Mouse (Mus musculus): ENCODE data around the gene Erc2. TPM values are rescaled to one million over a fixed set of nuclear protein-coding genes. Genes with fewer than 3 reads are reported as not detected.

The Erc2 gene
- polyA plus RNA-seq, 1 experiment from 2014 or later, result 36.0 TPM

GRCm38 (mm10) chr14:28457428-28457827, 835.2 kb downstream of the Erc2 start:
- no peak overlapping the region for H3K9ac ChIP-seq (replicated peaks)
- H3K4me1 ChIP-seq, result no peaks in the 10 kb centered on the region
- no peak for ATAC-seq (ENCODE audit: low FRiP score, low read depth)
- H3K4me2 ChIP-seq (replicated peaks), result no peak overlapping the region
- no peak overlapping the region for H3K4me3 ChIP-seq
- H3K27ac ChIP-seq (replicated peaks), result no peak overlapping the region
- WGBS, result 91% methylated on average over 3 of the region's 3 CpGs
- H3K36me3 ChIP-seq, result no peaks in the 10 kb centered on the region
- H3K9me3 ChIP-seq, result no peaks in the 10 kb centered on the region
- H3K27me3 ChIP-seq, result peaks cover 42% of the 10 kb centered on the region

DNA sequence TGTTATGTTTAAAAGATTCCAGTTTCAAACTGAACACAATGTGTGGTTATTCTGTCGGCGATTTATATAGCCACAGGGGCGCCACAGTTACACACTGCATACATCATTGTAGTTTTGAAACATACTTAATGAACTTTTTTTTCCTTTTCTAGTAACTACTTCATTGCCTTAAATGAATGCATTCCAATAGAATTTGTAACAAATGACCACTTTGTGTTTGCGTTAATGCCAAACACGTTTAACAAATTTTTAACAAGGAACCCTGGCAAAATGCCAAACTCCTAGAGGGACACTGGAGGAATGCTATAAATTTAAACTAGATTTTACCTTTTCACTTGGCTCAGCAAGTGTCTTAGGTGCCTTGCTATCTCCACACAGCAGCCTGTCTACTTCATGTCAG, 845.7 kb downstream of the Erc2 start:
- Histone ChIP-seq H3K27ac (replicated peaks) (no peak overlapping the region), H3K4me1 (peaks cover 6% of the 10 kb centered on the region), H3K4me3 (no peak overlapping the region), H3K36me3 (no peaks in the 10 kb centered on the region), H3K4me2 (replicated peaks) (no peak overlapping the region), H3K9me3 (no peaks in the 10 kb centered on the region), H3K27me3 (peaks cover 21% of the 10 kb centered on the region; the same call in 1 of the 2 replicates), H3K9ac (replicated peaks) (no peak overlapping the region)
- ATAC-seq (ENCODE audit: low FRiP score, low read depth), result no peak
- 84% methylated on average over 5 of the region's 5 CpGs for WGBS

DNA sequence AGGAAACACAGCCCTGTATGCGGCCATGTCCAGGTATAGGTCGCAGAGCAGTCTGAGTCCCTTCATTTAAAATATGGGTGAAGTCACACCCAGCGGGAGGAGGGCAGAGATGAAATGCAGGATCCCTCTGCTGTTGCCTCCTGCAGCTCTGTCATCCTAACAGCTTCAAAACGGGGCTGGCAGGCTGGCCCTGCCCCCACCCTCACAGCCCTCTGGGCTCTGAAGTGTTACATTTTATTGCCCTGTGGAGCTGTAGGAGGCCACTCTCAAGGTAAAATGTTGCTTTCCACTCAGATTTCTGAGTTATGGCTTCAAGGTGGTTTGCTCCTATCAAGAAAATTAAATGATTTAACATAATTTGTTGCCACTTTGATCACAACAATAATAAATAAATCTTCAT, 847.5 kb downstream of the Erc2 start:
- Histone ChIP-seq H3K36me3 (no peaks in the 10 kb centered on the region), H3K27me3 (peaks cover 22% of the 10 kb centered on the region; the same call in 1 of the 2 replicates), H3K4me3 (no peak overlapping the region), H3K4me1 (peaks cover 6% of the 10 kb centered on the region), H3K9me3 (no peaks in the 10 kb centered on the region), H3K4me2 (replicated peaks) (no peak overlapping the region), H3K9ac (replicated peaks) (no peak overlapping the region), H3K27ac (replicated peaks) (no peak overlapping the region)
- no peak for ATAC-seq (ENCODE audit: low FRiP score, low read depth)
- WGBS, result 32% methylated on average over 4 of the region's 4 CpGs

DNA sequence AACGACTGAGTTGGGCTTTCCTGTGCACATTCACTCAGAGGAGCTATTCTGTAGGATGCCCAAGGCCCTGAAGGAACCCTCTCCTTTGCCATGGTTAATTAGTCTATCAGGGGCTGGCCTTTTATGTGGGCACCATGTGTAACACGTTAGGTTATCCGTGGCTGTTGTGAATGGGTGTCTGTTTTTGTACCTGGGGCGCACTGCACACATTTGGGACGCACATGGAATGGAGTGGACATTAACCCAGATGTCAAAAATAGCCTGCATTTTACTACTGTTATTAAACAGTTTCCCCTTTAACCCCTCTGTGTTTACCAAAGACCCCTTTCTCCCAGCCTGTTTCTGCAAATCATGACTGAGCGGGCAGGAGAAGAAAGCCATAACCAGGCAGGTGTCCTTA, 848.0 kb downstream of the Erc2 start:
- H3K9me3 ChIP-seq, result no peaks in the 10 kb centered on the region
- H3K4me3 ChIP-seq, result no peak overlapping the region
- no peaks in the 10 kb centered on the region for H3K36me3 ChIP-seq
- WGBS, result 75% methylated on average over 6 of the region's 6 CpGs
- ATAC-seq (ENCODE audit: low FRiP score, low read depth), result no peak
- H3K27ac ChIP-seq (replicated peaks), result no peak overlapping the region
- peaks cover 22% of the 10 kb centered on the region; the same call in 1 of the 2 replicates for H3K27me3 ChIP-seq
- peaks cover 9% of the 10 kb centered on the region for H3K4me1 ChIP-seq
- H3K9ac ChIP-seq (replicated peaks), result no peak overlapping the region
- no peak overlapping the region for H3K4me2 ChIP-seq (replicated peaks)

DNA sequence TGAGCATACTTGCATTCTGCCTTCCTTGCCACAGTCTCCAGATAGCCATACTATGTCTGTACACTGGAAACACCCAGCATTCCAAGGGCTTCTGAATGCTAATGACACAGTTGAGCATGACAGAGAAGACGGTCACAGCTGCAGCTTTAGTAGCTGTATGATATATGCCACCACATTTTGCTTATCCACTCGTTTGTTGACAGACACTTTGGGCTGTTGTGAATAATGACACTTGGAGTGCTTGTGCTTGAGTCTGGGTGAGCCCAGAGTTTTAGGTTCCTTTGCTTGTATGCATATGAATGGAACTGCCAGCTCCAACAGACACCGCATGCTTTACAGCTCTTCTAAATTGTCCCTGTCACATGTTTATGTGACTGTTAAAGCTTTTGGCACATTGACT, 852.8 kb downstream of the Erc2 start:
- WGBS, result 29% methylated on average over 3 of the region's 3 CpGs

GRCm38 (mm10) chr14:28475421-28475820, 853.2 kb downstream of the Erc2 start:
- ATAC-seq (ENCODE audit: low FRiP score, low read depth), result no peak
- Histone ChIP-seq H3K4me3 (no peak overlapping the region), H3K4me2 (replicated peaks) (peak overlapping the region; percentile 20), H3K4me1 (peaks cover 9% of the 10 kb centered on the region), H3K9ac (replicated peaks) (no peak overlapping the region), H3K36me3 (no peaks in the 10 kb centered on the region), H3K27me3 (peaks cover 22% of the 10 kb centered on the region), H3K9me3 (no peaks in the 10 kb centered on the region), H3K27ac (replicated peaks) (no peak overlapping the region)
- 30% methylated on average over 7 of the region's 7 CpGs for WGBS

More for the DNA sequence above, 852.8 kb downstream of the Erc2 start:
- H3K4me1 ChIP-seq, result peaks cover 9% of the 10 kb centered on the region
- H3K27ac ChIP-seq (replicated peaks), result no peak overlapping the region
- H3K9ac ChIP-seq (replicated peaks), result no peak overlapping the region
- no peaks in the 10 kb centered on the region for H3K36me3 ChIP-seq
- H3K4me2 ChIP-seq (replicated peaks), result peak overlapping the region; percentile 20
- no peak overlapping the region for H3K4me3 ChIP-seq
- ATAC-seq (ENCODE audit: low FRiP score, low read depth), result no peak
- H3K9me3 ChIP-seq, result no peaks in the 10 kb centered on the region
- H3K27me3 ChIP-seq, result peaks cover 22% of the 10 kb centered on the region

- Histone ChIP-seq H3K9me3 (no peaks in the 10 kb centered on the region), H3K27ac (replicated peaks) (no peak overlapping the region), H3K36me3 (no peaks in the 10 kb centered on the region), H3K27me3 (peaks cover 14% of the 10 kb centered on the region), H3K9ac (replicated peaks) (no peak overlapping the region), H3K4me2 (replicated peaks) (no peak overlapping the region), H3K4me1 (peaks cover 9% of the 10 kb centered on the region), H3K4me3 (no peak overlapping the region)
- WGBS, result 49% methylated on average over 3 of the region's 3 CpGs
- ATAC-seq (ENCODE audit: low FRiP score, low read depth), result no peak
These were observed 854.5 kb downstream of the Erc2 start for GRCm38 (mm10) chr14:28476746-28477145.

DNA sequence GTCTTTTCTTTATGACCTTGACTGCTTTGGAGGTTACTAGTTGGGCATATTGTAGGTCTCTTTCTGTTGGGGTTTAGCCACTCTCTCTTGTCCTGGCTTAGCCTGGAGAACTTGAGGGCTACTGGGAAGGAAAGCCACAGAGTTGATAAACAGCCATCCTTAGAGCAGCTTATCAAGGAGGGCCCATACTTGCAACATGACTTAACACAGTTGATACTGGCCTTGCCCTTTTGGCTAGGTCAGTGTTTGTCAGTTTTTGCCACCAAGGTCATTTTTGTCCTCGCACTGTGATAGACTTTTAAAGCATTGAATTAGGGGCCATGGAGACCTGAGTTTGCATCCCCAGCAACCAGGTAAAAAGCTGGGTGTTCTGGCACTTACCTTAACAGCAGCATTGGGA, 858.6 kb downstream of the Erc2 start:
- Histone ChIP-seq H3K4me2 (replicated peaks) (no peak overlapping the region), H3K36me3 (no peaks in the 10 kb centered on the region), H3K27ac (replicated peaks) (no peak overlapping the region), H3K9ac (replicated peaks) (no peak overlapping the region), H3K4me1 (peaks cover 3% of the 10 kb centered on the region; the same call in 1 of the 2 replicates), H3K4me3 (no peak overlapping the region), H3K9me3 (no peaks in the 10 kb centered on the region), H3K27me3 (peaks cover 8% of the 10 kb centered on the region)
- WGBS, result 89% methylated on average over 1 of the region's 1 CpGs
- ATAC-seq (ENCODE audit: low FRiP score, low read depth), result no peak

DNA sequence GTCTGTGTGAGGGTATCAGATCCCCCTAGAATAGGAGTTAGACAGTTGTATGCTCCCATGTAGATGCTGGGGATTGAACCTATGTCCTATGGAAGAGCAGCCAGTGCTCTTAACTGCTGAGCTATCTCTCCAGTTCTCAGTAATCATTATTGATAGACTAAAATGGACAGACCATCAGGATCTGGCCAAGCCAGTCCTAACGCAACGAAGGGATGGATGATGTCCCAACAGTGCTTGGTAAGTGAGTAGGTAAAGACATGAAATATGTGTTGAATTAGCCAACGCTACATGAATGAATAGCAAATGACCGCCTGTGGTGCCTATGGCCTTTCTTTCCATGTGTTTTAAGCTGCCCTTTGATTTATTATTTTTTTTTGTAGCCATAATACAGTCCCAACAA, 871.6 kb downstream of the Erc2 start:
- Histone ChIP-seq H3K4me3 (no peak overlapping the region), H3K9ac (replicated peaks) (no peak overlapping the region), H3K4me1 (no peaks in the 10 kb centered on the region), H3K27ac (replicated peaks) (no peak overlapping the region), H3K36me3 (no peaks in the 10 kb centered on the region), H3K4me2 (replicated peaks) (no peak overlapping the region), H3K9me3 (no peaks in the 10 kb centered on the region), H3K27me3 (peaks cover 3% of the 10 kb centered on the region; the same call in 1 of the 2 replicates)
- WGBS, result 95% methylated on average over 4 of the region's 4 CpGs
- no peak for ATAC-seq (ENCODE audit: low FRiP score, low read depth)

DNA sequence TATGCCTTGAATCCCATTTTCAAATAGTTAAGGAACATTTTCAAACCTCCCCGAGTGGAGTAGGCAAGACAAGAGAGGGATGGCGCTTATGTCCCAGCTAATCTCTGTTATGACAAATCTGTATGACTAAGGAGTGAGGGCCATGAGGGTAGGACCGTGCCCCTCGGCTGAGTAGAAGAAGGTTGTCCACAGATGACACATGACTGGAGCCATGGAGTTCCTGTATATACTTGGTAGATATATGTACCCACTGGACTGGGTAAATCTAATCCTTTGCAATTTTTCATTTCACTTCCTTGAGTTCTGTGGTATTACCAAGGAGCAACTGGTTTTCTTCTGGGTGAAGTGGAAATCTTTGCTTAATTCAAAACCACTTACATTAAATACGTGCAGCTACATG, 872.0 kb downstream of the Erc2 start:
- H3K4me1 ChIP-seq, result no peaks in the 10 kb centered on the region; the same call in 1 of the 2 replicates
- H3K9me3 ChIP-seq, result no peaks in the 10 kb centered on the region
- H3K27ac ChIP-seq (replicated peaks), result no peak overlapping the region
- H3K4me2 ChIP-seq (replicated peaks), result no peak overlapping the region
- no peaks in the 10 kb centered on the region for H3K36me3 ChIP-seq
- H3K27me3 ChIP-seq, result peaks cover under 1% of the 10 kb centered on the region; the same call in 1 of the 2 replicates
- H3K4me3 ChIP-seq, result no peak overlapping the region
- ATAC-seq (ENCODE audit: low FRiP score, low read depth), result no peak
- no peak overlapping the region for H3K9ac ChIP-seq (replicated peaks)
- 93% methylated on average over 5 of the region's 5 CpGs for WGBS

DNA sequence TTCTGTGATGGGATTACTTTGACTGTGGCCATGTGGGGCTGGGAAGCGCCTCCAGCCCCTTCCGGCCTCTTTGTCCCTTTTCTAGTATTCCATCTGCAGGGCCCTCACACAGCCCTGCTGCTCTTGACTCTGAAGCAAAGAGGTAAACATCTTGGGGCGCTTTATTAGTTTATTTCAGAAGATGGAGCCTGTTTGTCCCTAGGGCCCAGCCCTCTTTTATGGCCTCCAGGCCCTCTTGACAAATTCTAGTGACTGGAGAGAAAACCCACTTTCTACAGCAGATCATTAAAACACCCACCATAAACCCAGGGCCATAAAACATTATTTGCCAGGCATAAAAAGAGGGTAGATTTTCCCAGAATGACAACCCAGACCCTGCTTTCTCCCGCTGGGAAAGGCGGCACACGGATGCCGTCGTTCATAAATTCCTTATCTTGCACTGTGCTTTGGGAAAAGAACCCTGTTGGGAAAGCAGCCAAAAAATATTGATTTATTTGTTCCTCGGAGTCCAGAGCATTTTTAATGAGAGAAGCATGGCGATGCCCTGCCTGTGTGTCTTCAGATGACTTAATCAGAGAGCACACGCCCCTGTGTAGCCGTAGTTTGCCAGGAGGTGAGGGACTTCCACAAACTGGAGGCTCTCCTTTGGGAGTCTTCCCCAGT, 879.1 kb downstream of the Erc2 start:
- ATAC-seq (ENCODE audit: low FRiP score, low read depth), result no peak
- no peaks in the 10 kb centered on the region for H3K36me3 ChIP-seq
- no peak overlapping the region for H3K27ac ChIP-seq (replicated peaks)
- no peaks in the 10 kb centered on the region for H3K9me3 ChIP-seq
- no peak overlapping the region for H3K4me3 ChIP-seq
- 71% methylated on average over 12 of the region's 12 CpGs for WGBS
- no peak overlapping the region for H3K9ac ChIP-seq (replicated peaks)
- peaks cover 59% of the 10 kb centered on the region for H3K27me3 ChIP-seq
- no peak overlapping the region for H3K4me2 ChIP-seq (replicated peaks)
- H3K4me1 ChIP-seq, result peaks cover 7% of the 10 kb centered on the region

DNA sequence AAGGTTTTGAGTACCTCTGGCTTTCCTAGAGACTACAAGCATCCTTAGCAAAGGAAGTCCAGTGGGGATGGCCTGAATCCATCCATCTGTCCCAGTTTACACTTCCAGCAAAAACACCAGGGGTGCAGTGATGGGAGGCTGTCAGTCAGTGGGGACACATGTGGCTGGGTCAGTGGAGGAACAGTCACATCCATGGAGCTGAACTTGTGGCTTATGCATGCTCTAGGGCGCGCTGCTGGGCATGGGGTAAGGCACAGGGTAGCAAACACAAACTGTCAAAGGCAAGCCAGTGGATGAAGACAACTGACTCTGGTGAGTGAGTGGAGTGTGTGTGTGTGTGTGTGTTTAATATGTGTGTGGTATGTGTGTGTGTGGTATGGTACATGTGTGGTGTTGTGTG, 881.0 kb downstream of the Erc2 start:
- Histone ChIP-seq H3K9ac (replicated peaks) (no peak overlapping the region), H3K9me3 (no peaks in the 10 kb centered on the region), H3K4me2 (replicated peaks) (no peak overlapping the region), H3K4me3 (no peak overlapping the region), H3K4me1 (peaks cover 13% of the 10 kb centered on the region), H3K27me3 (peaks cover 74% of the 10 kb centered on the region), H3K36me3 (no peaks in the 10 kb centered on the region), H3K27ac (replicated peaks) (no peak overlapping the region)
- ATAC-seq (ENCODE audit: low FRiP score, low read depth), result no peak
- WGBS, result 93% methylated on average over 2 of the region's 2 CpGs

All from midbrain, embryonic 12.5 days (tissue).